Mouse (Mus musculus): ENCODE results near the gene Krt13.

The Krt13 gene

DNA sequence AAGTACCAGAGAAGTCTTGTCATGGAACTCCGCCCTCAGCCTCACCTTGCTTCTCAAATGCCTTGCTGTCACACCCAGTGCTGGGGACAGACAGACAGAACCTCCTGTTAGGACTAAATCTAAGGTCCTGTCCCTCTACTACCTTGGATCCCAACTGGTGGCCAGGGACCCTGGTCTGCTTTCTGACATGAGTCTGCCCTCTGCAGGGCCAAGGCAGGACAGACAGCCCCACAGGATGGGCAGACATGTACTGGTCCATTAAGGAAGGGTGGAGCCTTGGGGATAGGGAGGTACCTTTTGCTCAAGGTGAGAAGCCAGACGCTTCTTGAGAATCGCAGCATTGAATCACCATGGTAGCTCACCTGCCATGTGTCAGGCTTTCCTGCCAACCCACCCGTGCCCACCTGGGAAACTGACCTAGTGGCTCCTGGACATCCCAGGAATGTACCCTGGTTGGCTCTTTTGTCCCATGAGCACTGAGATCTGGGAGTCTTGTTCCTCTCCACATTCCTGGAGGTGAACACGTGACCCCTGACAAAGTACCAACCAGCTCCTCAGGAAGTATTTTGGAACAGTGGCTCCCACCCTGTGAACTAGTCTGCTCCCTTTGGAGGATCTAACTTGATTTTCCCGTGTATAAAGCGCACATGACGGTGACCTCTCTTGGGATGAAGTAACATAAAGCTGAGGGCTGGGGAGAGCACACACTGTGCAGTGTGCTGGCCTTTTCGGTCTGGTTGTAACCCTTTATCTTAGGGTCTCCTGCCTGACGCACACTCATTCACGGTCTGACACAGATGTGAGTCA is 8.2 kb downstream of the Krt13 start:
- DNase-seq (ENCODE audit: low spot score in 2 of 2), result no peak

DNA sequence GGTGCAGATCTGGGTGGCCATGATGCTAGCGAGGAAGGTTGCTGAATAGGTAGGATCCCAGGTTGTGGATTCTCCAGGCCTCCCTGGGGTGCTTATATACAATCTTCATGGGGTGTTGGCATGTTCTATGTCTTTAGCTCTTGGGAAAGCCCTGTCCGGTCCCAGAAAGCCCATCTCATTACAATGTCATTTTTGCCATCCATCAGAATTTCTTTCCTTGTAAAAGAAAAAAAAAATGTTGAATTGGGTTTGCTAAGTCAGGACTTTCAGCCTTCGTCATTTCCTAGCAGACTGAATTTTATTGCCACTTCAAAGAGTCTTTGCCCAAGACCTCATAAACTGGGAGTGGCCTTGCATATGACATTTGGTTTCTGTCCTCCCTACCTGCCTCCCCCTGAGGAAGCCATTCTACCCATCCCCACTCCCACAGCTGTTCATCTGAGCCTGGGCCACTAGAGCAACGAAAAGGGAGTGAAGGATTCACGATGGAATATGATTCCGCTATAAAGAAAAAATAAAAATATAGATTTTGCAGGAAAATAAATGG is 15.7 kb downstream of the Krt13 start, which contains the start of gene Krt36:
TSS of gene Krt36 (minus strand) at position 51 of the 547 bp plus-strand sequence.
- DNase-seq (ENCODE audit: low spot score in 2 of 2), result no peak

DNA sequence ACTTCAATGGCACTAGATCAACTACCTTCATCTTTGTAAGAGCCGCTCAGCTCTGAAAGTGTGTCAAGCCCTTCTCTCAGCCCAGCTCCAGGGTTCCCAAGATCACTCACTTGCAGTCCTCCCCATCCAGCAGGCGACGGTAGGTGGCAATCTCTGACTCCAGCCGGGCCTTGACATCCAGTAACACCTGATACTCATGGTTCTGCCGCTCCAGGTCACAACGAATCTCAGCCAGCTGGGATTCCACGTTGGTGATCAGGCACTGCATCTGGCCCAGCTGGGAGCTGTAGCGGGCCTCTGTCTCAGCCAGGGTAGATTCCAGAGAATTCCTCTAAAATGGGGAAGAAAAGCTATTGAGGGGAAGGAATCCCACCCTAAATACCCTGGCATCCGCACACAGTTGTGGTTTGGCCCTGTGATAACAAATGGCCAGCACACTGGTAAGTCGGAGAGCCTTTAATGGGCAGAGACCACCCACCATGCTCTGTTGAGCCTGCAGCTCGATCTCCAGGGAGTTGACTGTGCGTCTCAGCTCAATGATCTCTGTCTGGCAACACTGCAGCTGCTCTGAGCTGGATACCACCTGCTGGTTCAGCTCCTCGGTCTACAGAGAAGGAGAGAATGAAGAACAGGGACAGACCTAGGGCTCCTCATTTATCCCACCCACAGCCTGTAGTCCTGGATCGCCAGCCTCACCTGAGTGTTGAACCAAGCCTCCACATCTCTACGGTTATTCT is 18.5 kb downstream of the Krt13 start:
- no peak for DNase-seq (ENCODE audit: low spot score in 2 of 2)

DNA sequence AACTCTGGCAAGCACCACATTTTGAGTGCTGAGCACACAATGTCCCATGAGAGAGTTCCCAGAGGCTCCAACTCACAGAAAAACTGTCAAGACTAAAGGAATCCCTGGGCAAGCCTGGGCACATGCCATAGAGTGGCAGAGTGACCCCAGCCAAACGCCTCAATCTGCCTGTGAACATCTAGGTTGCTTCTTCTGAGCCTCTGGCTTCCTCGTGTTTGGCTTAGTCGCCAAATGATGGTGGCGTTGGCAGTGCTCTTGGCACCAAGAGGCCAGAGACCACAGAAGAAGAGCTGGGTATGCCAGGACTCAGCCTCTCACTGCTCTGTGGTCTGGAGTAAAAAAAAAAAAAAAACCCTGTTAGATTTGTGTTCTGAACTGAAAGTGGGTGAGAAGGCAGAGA is 21.0 kb downstream of the Krt13 start:
- no peak for DNase-seq (ENCODE audit: low spot score in 2 of 2)

DNA sequence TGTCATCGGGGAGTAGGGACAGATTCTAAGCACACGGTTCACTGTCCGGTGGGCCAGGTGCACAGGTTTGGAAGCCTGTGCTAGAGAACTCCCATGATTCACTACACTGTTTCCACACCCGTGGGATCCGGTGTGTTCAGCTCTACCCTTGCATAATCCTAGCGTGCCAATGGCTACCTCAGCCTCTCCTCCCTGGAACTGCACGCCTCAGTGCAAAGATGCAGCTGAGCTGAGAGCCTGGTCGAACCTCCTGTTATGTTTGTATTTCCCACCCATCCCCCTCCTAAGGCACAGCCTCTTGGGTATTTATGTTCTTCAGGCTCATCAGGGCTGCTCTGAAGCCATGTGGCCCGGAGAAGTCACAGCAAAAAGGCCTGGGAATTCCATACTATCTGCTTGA is 23.5 kb downstream of the Krt13 start:
- DNase-seq (ENCODE audit: low spot score in 2 of 2), result no peak

DNA sequence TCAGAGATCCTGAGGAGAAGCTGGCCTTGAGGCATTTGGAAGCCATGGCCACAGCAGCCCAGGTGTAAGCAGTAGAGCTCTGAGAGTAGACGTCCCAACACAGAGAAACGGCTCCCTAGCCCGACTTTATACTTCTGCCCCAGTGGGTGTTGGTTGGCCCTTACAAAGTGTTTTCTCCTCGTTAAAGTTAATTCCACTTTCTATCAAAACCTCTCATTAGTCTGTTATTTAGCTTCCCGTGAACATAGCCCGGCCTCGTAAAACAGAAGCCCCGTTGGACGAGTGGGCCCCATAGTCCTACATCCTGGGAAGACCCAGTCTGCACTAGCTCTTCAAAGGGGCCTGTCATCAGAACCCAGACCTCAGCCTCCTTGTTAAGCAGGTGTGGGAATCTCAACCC is 25.2 kb downstream of the Krt13 start, which contains the start of gene Krt35:
TSS of gene Krt35 (minus strand) at position 101 of the 400 bp plus-strand sequence.
- DNase-seq (ENCODE audit: low spot score in 2 of 2), result no peak

DNA sequence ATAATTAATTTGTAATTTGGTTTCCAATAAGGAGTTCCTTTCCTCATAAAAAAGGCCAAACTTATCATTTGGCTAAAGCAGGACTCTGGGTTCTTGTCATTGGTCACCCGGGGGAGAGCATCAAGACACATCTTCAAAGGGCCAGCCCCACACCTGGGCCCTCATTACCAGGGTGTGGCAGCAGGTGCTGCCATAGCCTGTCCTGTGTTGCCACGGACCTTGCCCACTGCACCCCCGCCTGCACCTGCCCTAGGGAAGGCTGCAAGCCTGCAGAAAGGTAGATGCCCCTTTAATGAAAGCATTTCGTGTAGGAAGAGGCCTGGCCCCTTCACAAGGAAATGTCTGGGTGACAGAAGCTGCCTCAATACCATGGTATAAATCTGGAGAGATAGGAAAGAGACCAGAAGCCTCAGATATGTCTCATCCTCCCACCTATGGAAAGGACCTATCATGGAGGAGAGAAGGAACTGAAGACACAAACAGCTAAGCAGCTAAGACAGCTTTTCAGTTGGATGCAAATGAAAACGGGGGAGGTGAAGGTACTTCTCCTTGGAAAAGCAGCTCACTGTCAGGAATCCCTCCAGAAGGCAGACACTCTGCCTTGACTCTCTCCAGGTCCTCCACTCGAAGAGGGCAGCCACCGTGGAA is 32.9 kb downstream of the Krt13 start:
- no peak for DNase-seq (ENCODE audit: low spot score in 2 of 2)

DNA sequence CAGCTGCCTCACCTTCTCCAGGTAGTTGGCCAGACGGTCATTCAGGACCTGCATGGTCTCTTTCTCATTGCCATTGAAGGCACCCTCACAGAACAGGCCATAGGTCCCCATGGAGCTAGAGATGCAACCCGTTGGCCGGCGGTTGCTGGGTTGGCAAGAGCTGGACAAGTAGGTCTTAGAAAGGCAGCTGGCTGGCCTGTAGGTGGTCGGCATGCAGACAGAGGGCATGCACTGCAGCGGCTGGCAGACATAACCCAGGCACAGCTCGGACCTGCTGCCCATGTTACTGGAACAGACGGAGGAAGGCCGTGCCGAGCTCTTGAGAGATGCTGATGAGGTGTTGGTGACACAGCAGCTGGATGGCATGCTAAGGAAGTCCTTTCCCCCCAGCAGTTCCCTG is 33.5 kb downstream of the Krt13 start, which contains the start of gene Krt32:
TSS of gene Krt32 (minus strand) at position 366 of the 400 bp plus-strand sequence.
- no peak for DNase-seq (ENCODE audit: low spot score in 2 of 2)

DNA sequence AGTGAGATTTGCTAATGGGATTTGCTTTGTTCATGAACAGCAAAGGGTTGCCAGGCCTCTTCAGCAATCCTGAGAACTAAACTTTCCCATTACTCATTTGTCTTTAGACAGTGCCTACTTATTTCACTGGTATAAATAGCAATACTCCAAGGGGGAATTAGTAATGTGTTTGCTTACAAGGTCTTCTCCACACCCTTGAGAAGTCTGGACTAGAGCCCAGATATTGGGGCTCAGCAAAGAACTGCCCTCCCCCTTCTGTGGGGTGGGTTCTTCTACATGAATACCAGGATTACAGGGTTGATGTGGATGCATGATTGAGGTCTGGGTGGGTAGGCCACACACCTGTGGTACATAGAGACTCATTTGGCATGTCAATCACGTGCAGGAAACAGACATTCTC is 47.5 kb downstream of the Krt13 start:
- no peak for DNase-seq (ENCODE audit: low spot score in 2 of 2)
